Mouse (Mus musculus) testis, adult 2 months (tissue): ENCODE measurements around the gene Ccdc87.

Source experiments
- CTCF ChIP-seq: fragments of 200-500 bp; IDR thresholded peaks from 2 replicates; pipeline ENCODE4 v1.5.1; 2012; ENCODE audit warnings: low read depth, mild to moderate bottlenecking, inconsistent platforms, low read length, moderate library complexity; ENCODE audit not compliant: control insufficient read depth, insufficient read depth, insufficient replicate concordance
- POLR2A ChIP-seq: fragments of 200-500 bp; IDR thresholded peaks from 2 replicates; pipeline ENCODE4 v1.6.1; 2012; ENCODE audit warnings: low read depth, mild to moderate bottlenecking, inconsistent platforms, low read length, moderate library complexity; ENCODE audit not compliant: control insufficient read depth

DNA sequence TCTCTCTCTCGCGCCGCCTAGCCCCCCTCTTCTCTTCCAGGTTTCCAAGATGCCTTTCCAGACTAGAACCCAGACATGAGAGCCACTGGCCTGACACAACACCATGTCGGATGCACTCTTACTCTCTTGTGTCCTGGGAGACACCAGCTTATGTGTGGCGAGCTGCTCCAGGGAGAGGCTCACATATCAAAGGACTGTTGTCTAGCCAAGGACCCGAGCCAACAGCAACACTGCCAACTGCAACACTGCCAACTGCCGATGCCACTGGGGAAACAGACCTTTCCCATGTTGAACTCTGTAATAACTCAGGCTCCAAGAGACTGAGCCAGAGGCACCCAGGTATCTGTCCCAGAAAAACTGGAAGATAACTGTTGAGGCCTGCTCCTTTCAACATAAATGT lies 10.0 kb upstream of the Ccdc87 start:
- TF ChIP-seq CTCF (no peak), POLR2A (no peak)
